Comparison of ENCODE assay signal across 13 mouse cellular contexts in genomic region chr14:25385644-25386043, GRCm38 (mm10).
DNase-seq lines count a peak whose midpoint lies in the region; ATAC-seq and TF ChIP-seq lines count a peak whose summit lies in the region.
"Had no signal": no experiment of that assay in that cellular context is flagged by ENCODE, and none has a peak within 500 bp of the region (broad histone marks: within the 10 kb centered on the region; RNA-seq: fewer than 3 reads in every experiment).

No protein-coding gene starts in this region.

- no peaks in the 10 kb centered on the region for H3K9me3 ChIP-seq in heart, embryonic 10.5 days
- no peaks in the 10 kb centered on the region for H3K9me3 ChIP-seq in liver, embryonic 11.5 days (ENCODE audit: control insufficient read depth, low read length)
- no peaks in the 10 kb centered on the region for H3K9me3 ChIP-seq in forebrain, embryonic 14.5 days (replicated peaks; ENCODE audit: control insufficient read depth, low read length)
- H3K9me3 ChIP-seq: embryonic facial prominence, embryonic 13.5 days; forebrain, embryonic 13.5 days; hindbrain, embryonic 15.5 days; neural tube, embryonic 15.5 days had no signal

- no peaks in the 10 kb centered on the region for H3K79me2 ChIP-seq in liver, adult 2 months (ENCODE audit: control insufficient read depth, insufficient read depth, low read length)

- TF ChIP-seq POLR2A in liver, adult 2 months (IDR thresholded peaks at IDR 0.05; ENCODE audit: extremely low read depth, insufficient read depth, low read length) = no peak
- no peak for TF ChIP-seq POLR2A in cortical plate, adult 2 months (IDR thresholded peaks at IDR 0.05; ENCODE audit: extremely low read depth, insufficient read depth, low read length)

- H3K9ac ChIP-seq in liver, adult 2 months (ENCODE audit: low read depth, low read length) = no peak overlapping the region
- no peak overlapping the region for H3K9ac ChIP-seq in liver, embryonic 11.5 days (ENCODE audit: low read depth, low read length)
- no peak overlapping the region for H3K9ac ChIP-seq in forebrain, embryonic 14.5 days (ENCODE audit: low read length)
- H3K9ac ChIP-seq: embryonic facial prominence, embryonic 13.5 days; forebrain, embryonic 13.5 days; hindbrain, embryonic 15.5 days; neural tube, embryonic 15.5 days had no signal

- TF ChIP-seq CTCF in liver, adult 2 months (IDR thresholded peaks at IDR 0.05; ENCODE audit: low read depth, low read length) = no peak; the same call in 1 of the 2 replicates
- peak; percentile 11; the same call in 1 of the 2 replicates for TF ChIP-seq CTCF in cortical plate, adult 2 months (IDR thresholded peaks at IDR 0.05; ENCODE audit: extremely low read depth, insufficient read depth, low read length)

- 47% methylated on average over 5 of the region's 5 CpGs for WGBS in heart, embryonic 10.5 days
- WGBS in liver, adult 2 months = 49% methylated on average over 5 of the region's 5 CpGs
- 51% methylated on average over 5 of the region's 5 CpGs for WGBS in liver, embryonic 11.5 days
- WGBS in forebrain, embryonic 14.5 days = 70% methylated on average over 5 of the region's 5 CpGs

- peak overlapping the region; percentile 77 for H3K27ac ChIP-seq in heart, embryonic 10.5 days
- H3K27ac ChIP-seq in liver, adult 2 months (replicated peaks; ENCODE audit: insufficient read depth, low read depth, low read length) = no peak overlapping the region
- H3K27ac ChIP-seq in liver, embryonic 11.5 days (ENCODE audit: low read depth, low read length) = no peak overlapping the region
- no peak overlapping the region for H3K27ac ChIP-seq in cortical plate, adult 2 months (ENCODE audit: insufficient read depth, low read length)
- no peak overlapping the region for H3K27ac ChIP-seq in forebrain, embryonic 14.5 days (ENCODE audit: low read depth, low read length)
- H3K27ac ChIP-seq: embryonic facial prominence, embryonic 13.5 days; forebrain, embryonic 13.5 days; hindbrain, embryonic 15.5 days; macrophage; neural tube, embryonic 15.5 days had no signal

- H3K36me3 ChIP-seq in heart, embryonic 10.5 days = no peaks in the 10 kb centered on the region
- H3K36me3 ChIP-seq in liver, adult 2 months (ENCODE audit: control insufficient read depth, insufficient read depth, low read length) = no peaks in the 10 kb centered on the region
- H3K36me3 ChIP-seq in liver, embryonic 11.5 days (ENCODE audit: control insufficient read depth, insufficient read depth, low read length) = no peaks in the 10 kb centered on the region
- no peaks in the 10 kb centered on the region for H3K36me3 ChIP-seq in forebrain, embryonic 14.5 days (ENCODE audit: control insufficient read depth, insufficient read depth, low read length)
- H3K36me3 ChIP-seq: embryonic facial prominence, embryonic 13.5 days; hindbrain, embryonic 15.5 days; neural tube, embryonic 15.5 days had no signal

- no peak for DNase-seq in heart, embryonic 10.5 days (ENCODE audit: low spot score)
- no peak for DNase-seq in heart, adult 18-20 months
- DNase-seq in liver, adult 2 months (ENCODE audit: extremely low read depth, low read depth, low spot score) = peak; percentile 33
- no peak for DNase-seq in liver, embryonic 11.5 days (ENCODE audit: low spot score)
- DNase-seq in lung, postnatal 25 days (ENCODE audit: low spot score) = peak; percentile 42
- no peak for DNase-seq in forebrain, embryonic 14.5 days (ENCODE audit: low spot score)
- DNase-seq: thymus, adult 2 months had no signal

- no peak overlapping the region for H3K4me3 ChIP-seq in heart, embryonic 10.5 days
- no peak overlapping the region for H3K4me3 ChIP-seq in liver, adult 2 months (ENCODE audit: insufficient read depth, low read depth, low read length)
- no peak overlapping the region for H3K4me3 ChIP-seq in liver, embryonic 11.5 days (ENCODE audit: low read depth, low read length)
- H3K4me3 ChIP-seq in cortical plate, adult 2 months (ENCODE audit: insufficient read depth, low read length) = no peak overlapping the region
- no peak overlapping the region for H3K4me3 ChIP-seq in forebrain, embryonic 14.5 days (ENCODE audit: low read depth, low read length)
- H3K4me3 ChIP-seq: embryonic facial prominence, embryonic 13.5 days; forebrain, embryonic 13.5 days; hindbrain, embryonic 15.5 days; neural tube, embryonic 15.5 days had no signal

- H3K27me3 ChIP-seq in heart, embryonic 10.5 days (ENCODE audit: insufficient read depth, poor library complexity, severe bottlenecking) = no peaks in the 10 kb centered on the region
- no peaks in the 10 kb centered on the region for H3K27me3 ChIP-seq in liver, adult 2 months (ENCODE audit: control insufficient read depth, insufficient read depth, low read length)
- no peaks in the 10 kb centered on the region; the same call in 1 of the 2 replicates for H3K27me3 ChIP-seq in liver, embryonic 11.5 days (replicated peaks; ENCODE audit: control insufficient read depth, insufficient read depth, low read length)
- H3K27me3 ChIP-seq in forebrain, embryonic 14.5 days (replicated peaks; ENCODE audit: control insufficient read depth, insufficient read depth, low read length) = no peaks in the 10 kb centered on the region
- H3K27me3 ChIP-seq: embryonic facial prominence, embryonic 13.5 days; forebrain, embryonic 13.5 days; hindbrain, embryonic 15.5 days; neural tube, embryonic 15.5 days had no signal

- peaks cover 61% of the 10 kb centered on the region for H3K4me1 ChIP-seq in heart, embryonic 10.5 days
- H3K4me1 ChIP-seq in liver, adult 2 months (ENCODE audit: control insufficient read depth, insufficient read depth, low read length) = peaks cover 2% of the 10 kb centered on the region; the same call in 1 of the 2 replicates
- H3K4me1 ChIP-seq in liver, embryonic 11.5 days (replicated peaks; ENCODE audit: control insufficient read depth, insufficient read depth, low read length) = peaks cover 6% of the 10 kb centered on the region
- no peaks in the 10 kb centered on the region for H3K4me1 ChIP-seq in cortical plate, adult 2 months (ENCODE audit: control insufficient read depth, insufficient read depth, low read length)
- no peaks in the 10 kb centered on the region for H3K4me1 ChIP-seq in forebrain, embryonic 14.5 days (ENCODE audit: control insufficient read depth, insufficient read depth, low read length)
- H3K4me1 ChIP-seq: hindbrain, embryonic 15.5 days had no signal

- H3K4me2 ChIP-seq in liver, embryonic 11.5 days = no peak overlapping the region
- no peak overlapping the region for H3K4me2 ChIP-seq in forebrain, embryonic 14.5 days (ENCODE audit: low read length)
- H3K4me2 ChIP-seq: embryonic facial prominence, embryonic 13.5 days; forebrain, embryonic 13.5 days; hindbrain, embryonic 15.5 days; neural tube, embryonic 15.5 days had no signal

- no peak for ATAC-seq in liver, embryonic 11.5 days (replicated peaks; ENCODE audit: low FRiP score)
- ATAC-seq in forebrain, embryonic 14.5 days = no peak
- ATAC-seq: forebrain, embryonic 13.5 days had no signal

Comparison
In these comparisons a context has a peak if more than half of its experiments do, and no peak if none do; other contexts are left out.
1. DNase-seq: peak in liver, adult 2 months (single experiment) and lung, postnatal 25 days (single experiment); none in heart, embryonic 10.5 days (single experiment), heart, adult 18-20 months (0 of 2), liver, embryonic 11.5 days (single experiment) and forebrain, embryonic 14.5 days (single experiment).